Mouse (Mus musculus) small intestine, adult 2 months (tissue): ENCODE results near the gene Tmem150a.

Experiments used
- CTCF ChIP-seq: fragments of 200-500 bp; IDR thresholded peaks from 2 replicates; pipeline ENCODE4 v1.5.1; 2012; ENCODE audit warnings: low read depth, mild to moderate bottlenecking, control low read depth, inconsistent platforms, low read length, moderate library complexity, mixed read lengths; ENCODE audit not compliant: insufficient replicate concordance, insufficient read length; ENCODE audit errors: extremely low read depth
- POLR2A ChIP-seq: fragments of 200-500 bp; IDR thresholded peaks from 2 replicates; pipeline ENCODE4 v1.6.1; 2012; ENCODE audit warnings: low read depth, mild to moderate bottlenecking, control low read depth, inconsistent platforms, low read length, moderate library complexity

GRCm38 (mm10) chr6:72392341-72392740 lies 37.1 kb downstream of the Tmem150a start:
- TF ChIP-seq POLR2A (no peak), CTCF (no peak)
